Mouse (Mus musculus): Measurements from ENCODE around the gene Klra2. TPM values are rescaled to one million over a fixed set of nuclear protein-coding genes. Genes with fewer than 3 reads are reported as not detected.

The Klra2 gene
- 1.3 TPM for polyA plus RNA-seq (2014; fragmentation: Illumina TruSeq; extraction: RNeasy Lipid Tissue Mini Kit (QIAGEN cat#74804); ENCODE audit: low read depth, low replicate concordance)

DNA sequence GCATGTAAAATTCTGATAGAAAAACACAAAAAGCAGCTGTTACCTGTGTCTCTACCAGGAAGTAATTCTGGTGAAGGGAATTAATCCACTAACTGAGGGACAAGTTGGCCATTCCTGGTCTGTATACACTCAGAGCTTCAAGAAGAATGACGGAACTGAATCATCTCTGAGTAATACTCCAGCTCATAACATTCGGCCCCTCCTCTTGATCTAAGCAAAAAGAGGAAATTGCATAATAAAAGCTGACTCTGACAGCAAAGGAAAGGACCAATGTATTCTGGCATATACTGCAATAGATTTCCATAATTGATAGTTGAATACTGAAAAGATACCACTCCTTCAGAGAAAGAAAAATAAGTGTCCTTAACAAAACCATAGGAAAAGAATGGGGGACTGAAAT is at the start of gene Klra2:
Gene Klra2, minus strand, starts transcription at position 157 of the 400 bp plus-strand sequence.

DNA sequence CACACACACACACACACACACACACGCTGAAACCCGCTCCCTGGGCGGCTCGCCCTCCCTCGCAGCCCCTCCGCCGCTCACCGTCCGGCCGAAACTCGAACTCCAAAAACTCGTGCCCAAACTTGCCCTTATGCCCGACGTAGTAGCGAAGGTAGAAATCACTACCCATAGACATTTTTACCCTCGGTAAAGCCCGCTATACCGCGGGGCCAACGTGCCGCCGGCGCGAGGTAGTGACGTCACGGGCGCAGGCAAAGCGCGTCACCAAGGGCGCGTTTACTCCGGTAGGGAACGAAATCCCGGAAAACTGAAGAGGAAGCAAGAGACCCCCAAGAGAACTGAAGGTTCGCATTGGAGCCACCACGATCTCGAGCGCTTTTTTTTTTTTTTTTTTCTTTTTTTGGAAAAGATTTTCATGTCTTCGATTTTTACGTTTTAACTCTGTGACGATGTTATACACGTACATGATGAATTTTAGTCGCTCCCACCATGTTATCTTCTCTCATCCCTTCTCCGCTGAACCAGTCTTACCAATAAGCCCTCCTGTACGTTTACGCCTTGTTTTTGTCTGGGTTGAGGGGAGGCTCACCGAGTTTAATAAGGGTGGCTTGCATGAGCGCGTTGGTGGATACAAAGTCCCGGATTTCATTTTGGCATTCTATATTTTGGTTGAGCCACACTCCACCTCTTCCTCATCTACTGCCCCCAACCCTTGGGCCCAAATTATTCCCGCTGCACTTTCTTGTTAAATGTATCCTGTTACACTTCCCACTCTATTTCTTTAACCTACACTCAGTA is 46.0 kb upstream of the Klra2 start, which contains the start of gene Magohb:
Gene Magohb, minus strand, starts transcription at position 254 of the 798 bp plus-strand sequence.

Other genes with a start within 250 kb of the Klra2 start
- gene Magohb, start 45.9 kb upstream of the Klra2 start, polyA plus RNA-seq (2014; fragmentation: Illumina TruSeq; extraction: RNeasy Lipid Tissue Mini Kit (QIAGEN cat#74804); ENCODE audit: low read depth, low replicate concordance), result 13.8 TPM
- gene Styk1, start 106.2 kb upstream of the Klra2 start, polyA plus RNA-seq (2014; fragmentation: Illumina TruSeq; extraction: RNeasy Lipid Tissue Mini Kit (QIAGEN cat#74804); ENCODE audit: low read depth, low replicate concordance), result 5.6 TPM
- gene Ybx3, start 141.1 kb upstream of the Klra2 start, polyA plus RNA-seq (2014; fragmentation: Illumina TruSeq; extraction: RNeasy Lipid Tissue Mini Kit (QIAGEN cat#74804); ENCODE audit: low read depth, low replicate concordance), result 143 TPM
- gene 5430401F13Rik, start 239.0 kb upstream of the Klra2 start, polyA plus RNA-seq (2014; fragmentation: Illumina TruSeq; extraction: RNeasy Lipid Tissue Mini Kit (QIAGEN cat#74804); ENCODE audit: low read depth, low replicate concordance), result not detected
- not detected for gene Gm6619, start 239.0 kb upstream of the Klra2 start, polyA plus RNA-seq (2014; fragmentation: Illumina TruSeq; extraction: RNeasy Lipid Tissue Mini Kit (QIAGEN cat#74804); ENCODE audit: low read depth, low replicate concordance)